Mouse (Mus musculus) gastrocnemius, adult 2 months (tissue): ENCODE data around the gene Ppp1r15b. TPM values are rescaled to one million over a fixed set of nuclear protein-coding genes. Genes with fewer than 3 reads are reported as not detected.

Experiments
- DNase-seq: peaks from one replicate; pipeline ENCODE4 v3.0.0; 2022
- H3K27ac ChIP-seq: fragments of 200-600 bp; 2 replicates; pipeline ENCODE4 v1.8.1; 2022; ENCODE audit warnings: mild to moderate bottlenecking
- H3K4me3 ChIP-seq: fragments of 200-600 bp; 2 replicates; pipeline ENCODE4 v1.8.1; 2022; ENCODE audit warnings: mild to moderate bottlenecking, moderate library complexity
- CTCF ChIP-seq: fragments of 200-600 bp; IDR thresholded peaks from 2 replicates; pipeline ENCODE4 v1.8.1; 2022; ENCODE audit warnings: antibody characterized with exemption, mild to moderate bottlenecking, moderate library complexity
- intact Hi-C: fragments of 180-260 bp; cut with DNase I; formaldehyde crosslinking; loops from one replicate; pipeline ENCODE4 v1.15.1; 2025
- total RNA-seq, 2 experiments: library from RNA; stranded (reverse); gene quantifications; 2 replicates each; pipeline ENCODE4 v1.2.3; 2021

Gene Ppp1r15b
- total RNA-seq, 2 experiments from 2014 or later: 16.4 to 18.6 TPM

DNA sequence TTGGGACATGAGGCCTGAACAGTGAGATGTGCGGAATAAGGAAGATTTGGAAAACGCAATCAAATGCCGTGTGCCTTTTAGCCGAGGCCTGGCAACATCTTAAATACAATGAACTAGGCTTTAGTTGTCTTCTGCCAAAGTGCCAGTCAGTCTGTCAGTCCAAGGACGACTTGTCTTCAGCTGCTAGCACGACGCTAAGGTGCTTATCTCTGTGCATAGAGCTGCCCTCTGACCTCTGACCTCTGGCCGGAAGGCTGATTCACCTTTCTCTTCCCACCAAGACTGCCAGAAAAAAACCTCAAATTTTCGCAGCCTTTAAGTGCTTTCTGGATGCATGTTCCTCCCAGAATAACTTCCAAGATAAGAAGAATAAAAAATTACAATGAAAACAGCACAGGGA lies 3.6 kb upstream of the Ppp1r15b start:
- no peak for TF ChIP-seq CTCF
- intact Hi-C loops: no loop called here
- no peak overlapping the region for H3K4me3 ChIP-seq
- H3K27ac ChIP-seq: no peak overlapping the region
- DNase-seq: no peak

DNA sequence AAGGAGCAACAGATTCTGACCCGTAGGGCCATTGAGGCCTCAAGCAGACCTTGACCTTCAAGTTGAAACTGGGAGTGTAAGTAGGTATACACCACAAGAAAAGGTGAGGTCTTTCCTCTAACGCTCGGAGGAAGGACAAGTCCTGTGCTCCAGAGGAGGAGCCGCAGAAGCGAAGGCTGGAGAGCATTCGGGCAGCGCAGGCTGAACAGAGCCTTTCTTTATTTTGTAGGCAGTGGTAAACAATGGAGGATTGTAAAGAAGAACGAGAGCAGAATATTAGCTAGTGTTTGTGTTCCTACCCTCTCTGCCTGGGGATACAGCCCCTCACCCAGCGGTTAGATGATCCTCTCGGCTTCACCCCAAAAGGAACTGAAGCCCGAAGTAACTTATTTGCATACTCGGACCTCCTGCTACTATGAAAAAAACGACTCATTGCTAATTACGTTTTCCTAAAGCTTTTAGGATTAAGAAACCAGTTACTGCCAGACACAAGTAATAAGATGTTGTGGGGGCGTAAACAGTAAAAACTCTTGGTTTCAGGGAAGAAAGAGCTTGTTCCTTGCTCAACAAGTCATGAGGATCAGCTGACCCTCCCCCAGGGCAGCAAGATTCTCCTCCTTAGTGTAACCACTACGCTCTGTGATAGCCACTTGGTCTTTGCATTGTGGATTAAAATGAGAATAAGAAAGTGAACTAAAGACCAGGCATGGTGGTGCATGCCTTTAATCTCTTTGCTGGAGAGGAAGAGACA lies 1.3 kb upstream of the Ppp1r15b start:
- intact Hi-C loops: loop anchor here (10.0 kb wide), 1 partner anchor 955 kb away; no protein-coding TSS in a partner anchor
- H3K4me3 ChIP-seq: peak overlapping the region; percentile 13
- DNase-seq: no peak
- no peak for TF ChIP-seq CTCF
- H3K27ac ChIP-seq: peak overlapping the region; percentile 100

DNA sequence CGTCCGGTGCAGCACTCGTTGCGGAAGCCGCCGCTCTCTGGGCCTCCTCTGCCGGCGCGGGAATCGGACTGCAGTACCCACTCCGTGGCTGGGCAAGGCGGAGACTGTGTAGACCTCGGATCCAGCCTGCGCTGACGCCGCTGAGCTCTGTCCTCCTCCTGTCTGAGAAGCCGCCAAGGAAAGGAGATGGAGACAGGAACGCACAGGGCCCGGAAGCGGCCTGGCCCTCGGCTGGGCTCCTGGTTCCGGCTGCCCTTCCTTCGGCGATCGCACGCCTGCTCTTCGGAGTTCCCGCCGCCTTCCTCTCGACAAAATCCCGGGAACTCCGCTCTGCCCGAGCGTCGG lies 590 bp downstream of the Ppp1r15b start:
- no peak for TF ChIP-seq CTCF

DNA sequence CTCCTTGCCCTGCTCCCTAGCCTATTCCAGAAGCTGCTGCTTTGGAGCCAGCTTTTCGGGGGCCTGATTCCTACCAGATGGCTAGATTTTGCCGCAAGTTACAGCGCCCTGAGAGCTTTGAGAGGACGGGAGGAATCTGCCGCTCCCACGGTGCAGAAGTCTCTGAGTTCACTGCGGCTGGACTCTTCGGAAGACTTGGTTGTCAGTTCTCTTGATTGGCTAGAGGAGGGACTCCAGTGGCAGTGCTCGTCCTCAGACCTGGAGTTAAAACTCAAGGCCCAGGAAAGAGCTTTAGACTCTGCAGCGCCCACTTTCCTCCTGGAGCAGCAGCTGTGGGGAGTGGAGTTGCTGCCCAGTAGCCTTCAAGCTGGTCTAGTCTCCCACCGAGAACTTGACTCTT lies 993 bp downstream of the Ppp1r15b start:
- intact Hi-C loops: loop anchor here (10.0 kb wide), 1 partner anchor 953 kb away; no protein-coding TSS in a partner anchor
- H3K4me3 ChIP-seq: peak overlapping the region; percentile 88
- DNase-seq: peak; percentile 40
- no peak for TF ChIP-seq CTCF
- peak overlapping the region; percentile 100 for H3K27ac ChIP-seq

More for the DNA sequence above, 590 bp downstream of the Ppp1r15b start:
- Histone ChIP-seq H3K27ac (peak overlapping the region; percentile 100), H3K4me3 (peak overlapping the region; percentile 88)
- DNase-seq: no peak
- intact Hi-C loops: loop anchor here (10.0 kb wide), 1 partner anchor 953 kb away; no protein-coding TSS in a partner anchor

DNA sequence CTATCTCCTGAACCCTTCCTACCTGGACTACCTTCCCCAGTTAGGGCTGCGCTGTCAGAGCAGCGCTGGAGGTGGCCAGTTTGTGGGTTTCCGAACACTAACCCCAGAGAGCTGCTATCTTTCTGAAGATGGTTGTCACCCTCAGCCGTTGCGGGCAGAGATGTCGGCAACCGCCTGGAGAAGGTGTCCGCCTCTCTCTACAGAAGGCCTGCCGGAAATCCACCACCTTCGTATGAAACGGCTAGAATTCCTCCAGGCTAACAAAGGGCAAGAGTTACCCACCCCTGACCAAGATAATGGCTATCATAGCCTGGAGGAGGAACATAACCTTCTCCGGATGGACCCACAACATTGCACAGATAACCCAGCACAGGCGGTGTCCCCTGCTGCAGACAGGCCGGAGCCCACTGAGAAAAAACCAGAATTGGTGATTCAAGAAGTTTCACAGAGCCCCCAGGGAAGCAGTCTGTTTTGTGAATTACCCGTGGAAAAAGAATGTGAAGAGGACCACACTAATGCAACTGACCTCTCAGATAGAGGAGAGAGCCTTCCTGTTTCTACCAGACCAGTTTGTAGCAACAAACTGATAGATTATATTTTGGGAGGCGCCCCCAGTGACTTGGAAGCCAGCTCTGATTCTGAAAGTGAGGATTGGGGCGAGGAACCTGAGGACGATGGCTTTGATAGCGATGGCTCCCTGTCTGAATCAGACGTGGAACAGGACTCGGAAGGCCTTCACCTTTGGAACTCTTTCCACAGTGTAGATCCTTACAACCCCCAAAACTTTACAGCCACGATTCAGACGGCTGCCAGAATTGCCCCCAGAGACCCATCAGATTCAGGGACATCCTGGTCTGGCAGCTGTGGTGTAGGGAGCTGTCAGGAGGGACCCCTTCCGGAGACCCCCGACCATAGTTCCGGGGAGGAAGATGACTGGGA lies 1.7 kb downstream of the Ppp1r15b start:
- Histone ChIP-seq H3K4me3 (peak overlapping the region; percentile 88), H3K27ac (peak overlapping the region; percentile 100)
- intact Hi-C loops: loop anchor here (10.0 kb wide), 1 partner anchor 952 kb away; no protein-coding TSS in a partner anchor
- no peak for DNase-seq
- no peak for TF ChIP-seq CTCF

DNA sequence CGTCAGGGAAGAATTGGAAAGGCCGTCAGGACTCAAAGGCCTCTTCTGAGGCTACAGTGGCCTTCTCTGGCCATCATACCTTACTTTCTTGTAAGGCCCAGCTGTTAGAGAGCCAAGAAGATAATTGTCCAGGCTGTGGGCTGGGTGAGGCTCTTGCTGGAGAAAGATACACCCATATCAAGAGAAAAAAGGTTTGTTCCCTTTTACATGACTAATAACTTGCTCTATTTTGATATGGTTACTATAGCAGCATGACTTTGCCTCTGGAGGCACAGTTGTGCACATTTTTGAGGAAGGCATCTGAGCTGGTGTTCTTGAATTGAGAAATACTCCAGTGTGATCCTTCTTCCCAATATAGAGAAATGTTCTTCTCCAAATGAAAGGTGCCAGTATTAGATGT lies 2.5 kb downstream of the Ppp1r15b start:
- H3K27ac ChIP-seq: peak overlapping the region; percentile 100
- no peak for DNase-seq
- intact Hi-C loops: loop anchor here (10.0 kb wide), 1 partner anchor 951 kb away; no protein-coding TSS in a partner anchor
- peak overlapping the region; percentile 88 for H3K4me3 ChIP-seq
- no peak for TF ChIP-seq CTCF

DNA sequence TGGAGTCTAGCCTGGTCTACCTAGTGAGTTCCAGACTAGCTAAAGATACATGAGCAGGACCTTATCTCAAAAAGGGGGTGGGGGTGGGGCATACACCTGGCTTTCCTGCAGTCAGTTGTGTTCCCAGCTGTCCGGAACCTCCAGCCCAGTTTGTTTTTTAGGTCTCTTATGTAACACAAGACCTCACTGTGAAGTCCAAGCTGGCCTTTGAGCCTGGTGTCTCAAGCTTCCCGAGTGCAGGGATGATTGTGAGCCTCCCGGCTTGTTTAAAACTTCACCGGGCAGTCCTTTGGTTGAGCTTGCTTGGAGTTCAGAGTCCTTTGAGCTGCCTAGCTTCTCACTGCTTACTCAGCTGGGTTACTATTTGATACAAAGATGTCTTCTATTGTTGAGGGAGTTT lies 3.1 kb downstream of the Ppp1r15b start:
- no peak for TF ChIP-seq CTCF
- H3K27ac ChIP-seq: peak overlapping the region; percentile 100
- intact Hi-C loops: loop anchor here (10.0 kb wide), 1 partner anchor 951 kb away; no protein-coding TSS in a partner anchor
- H3K4me3 ChIP-seq: peak overlapping the region; percentile 88
- DNase-seq: no peak

DNA sequence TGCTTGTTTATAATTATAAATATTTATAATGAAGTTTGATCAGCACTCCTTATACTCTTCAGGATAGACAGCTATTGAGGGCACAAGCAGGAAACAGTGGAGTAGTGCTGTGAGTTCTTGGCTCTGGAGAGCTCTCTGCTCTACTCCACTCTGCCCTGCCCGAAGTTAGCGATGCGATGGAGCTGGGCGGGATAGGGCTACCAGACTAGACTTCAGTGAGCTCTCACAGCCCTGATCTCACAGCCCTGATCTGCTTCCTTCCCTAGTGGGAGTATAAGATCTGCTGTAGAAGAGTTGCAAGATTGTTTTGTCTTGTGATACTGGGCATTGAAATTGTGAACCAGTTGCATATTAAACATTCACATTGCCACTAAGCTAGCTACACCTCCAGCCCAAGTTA lies 3.9 kb downstream of the Ppp1r15b start:
- intact Hi-C loops: loop anchor here (10.0 kb wide), 1 partner anchor 950 kb away; no protein-coding TSS in a partner anchor
- peak; percentile 44 for DNase-seq
- H3K4me3 ChIP-seq: peak overlapping the region; percentile 88
- no peak for TF ChIP-seq CTCF
- H3K27ac ChIP-seq: peak overlapping the region; percentile 100

DNA sequence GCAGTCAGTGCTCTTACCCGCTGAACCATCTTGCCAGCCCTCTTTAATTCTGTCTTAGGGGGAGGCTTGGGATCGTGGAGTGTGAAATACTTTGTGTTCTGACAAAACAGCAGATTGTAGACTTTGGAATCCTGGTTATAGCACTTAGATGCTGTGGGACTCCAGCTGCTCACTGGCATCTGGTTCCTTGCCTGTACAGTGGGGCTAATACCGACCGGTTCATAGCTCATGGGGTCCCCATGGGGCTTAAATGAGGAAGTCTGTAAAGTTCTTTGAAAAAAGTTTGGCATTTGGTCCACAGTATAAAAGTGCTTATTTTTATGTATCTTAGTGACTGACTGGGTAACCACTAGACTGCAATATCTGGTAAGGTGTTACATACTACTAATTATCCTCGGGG lies 4.9 kb downstream of the Ppp1r15b start:
- DNase-seq: no peak
- peak overlapping the region; percentile 100 for H3K27ac ChIP-seq
- intact Hi-C loops: loop anchor here (10.0 kb wide), 1 partner anchor 949 kb away; no protein-coding TSS in a partner anchor
- peak overlapping the region; percentile 88 for H3K4me3 ChIP-seq
- TF ChIP-seq CTCF: no peak

DNA sequence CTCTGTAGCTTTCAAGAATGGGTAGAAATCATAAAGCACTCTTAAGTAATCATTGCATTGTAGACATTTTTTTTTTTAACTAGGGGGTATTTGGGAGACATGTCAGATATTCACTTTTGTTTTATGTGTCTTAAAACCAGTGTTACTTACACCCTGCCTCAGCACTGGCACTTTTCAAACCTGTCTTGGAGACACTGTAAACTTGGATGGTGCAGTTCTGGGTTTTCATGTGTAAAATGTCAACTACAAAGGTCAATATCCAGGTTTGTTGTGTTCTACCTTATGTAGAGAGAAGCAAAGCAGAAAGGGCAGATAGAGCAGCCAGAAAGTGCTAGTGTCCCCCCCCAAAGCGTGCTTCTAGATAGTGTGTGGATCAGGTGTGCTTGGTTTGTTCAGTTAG lies 7.5 kb downstream of the Ppp1r15b start:
- intact Hi-C loops: loop anchor here (10.0 kb wide), 1 partner anchor 946 kb away; no protein-coding TSS in a partner anchor
- Histone ChIP-seq H3K4me3 (no peak overlapping the region), H3K27ac (no peak overlapping the region)
- DNase-seq: no peak
- TF ChIP-seq CTCF: no peak

DNA sequence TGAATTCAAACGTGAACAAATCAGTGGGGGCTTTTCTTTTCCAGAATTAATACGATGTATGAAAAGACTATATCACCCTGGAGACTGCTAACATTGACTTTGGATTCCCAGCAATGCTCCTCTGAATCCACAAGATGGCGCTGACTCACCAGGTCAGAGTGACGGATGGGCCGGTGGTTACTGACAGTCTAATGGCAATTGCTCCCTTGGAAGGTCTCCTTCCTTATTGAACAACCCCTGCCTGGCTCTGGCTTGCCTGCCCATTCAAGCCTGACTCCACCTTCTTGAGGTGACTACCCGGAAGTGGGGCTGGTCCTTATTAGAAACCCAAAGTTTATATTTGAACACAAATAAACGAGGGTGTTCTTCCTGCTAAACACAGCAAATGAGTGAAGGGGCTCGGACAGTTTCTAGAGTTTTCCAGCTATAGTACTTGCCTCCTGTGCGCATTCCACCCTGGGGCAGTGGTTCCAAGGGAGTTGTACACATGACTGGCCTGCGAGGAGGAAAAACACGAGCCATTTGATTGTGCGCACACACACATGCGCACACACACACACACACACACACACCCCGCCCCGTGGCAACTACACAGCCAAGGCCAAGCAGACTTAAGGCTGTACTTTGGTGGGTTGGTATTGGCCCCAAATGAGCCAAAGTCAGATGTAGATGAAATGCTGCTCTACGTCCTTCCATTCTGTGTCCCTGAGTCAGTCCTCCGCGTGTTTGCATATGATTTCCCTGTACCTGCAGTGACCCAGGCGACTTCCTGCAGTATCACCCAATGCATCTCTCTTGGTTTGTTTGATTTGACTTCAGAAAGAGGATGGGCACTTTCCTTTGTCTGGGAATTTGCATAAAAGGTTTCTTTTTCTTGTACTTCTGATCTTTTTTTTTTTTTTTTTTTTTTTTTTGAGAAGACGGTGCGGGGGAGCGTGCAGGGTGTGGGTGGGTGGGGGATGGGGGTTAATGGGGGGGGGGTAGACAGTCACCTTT lies 15.4 kb downstream of the Ppp1r15b start:
- DNase-seq: peak; percentile 55
- Histone ChIP-seq H3K4me3 (no peak overlapping the region), H3K27ac (no peak overlapping the region)
- intact Hi-C loops: loop anchor here (2.0 to 10.0 kb wide), 2 partner anchors 206 to 468 kb away; partner anchors contain the start of gene Snrpe
- peak; percentile 91 for TF ChIP-seq CTCF
